Mouse (Mus musculus) brain, embryonic 14.5 days (tissue): Measurements from ENCODE around the gene A630001G21Rik. TPM values are rescaled to one million over a fixed set of nuclear protein-coding genes. Genes with fewer than 3 reads are reported as not detected.

Experiments used
- DNase-seq: peaks from one replicate; pipeline ENCODE4 v3.0.0-alpha.2; 2011; ENCODE audit warnings: low read depth
- CTCF ChIP-seq: fragments of 200-500 bp; IDR thresholded peaks from 2 replicates; pipeline ENCODE4 v1.5.1; 2012; ENCODE audit warnings: inconsistent platforms, mild to moderate bottlenecking, moderate library complexity, borderline replicate concordance; ENCODE audit not compliant: insufficient read depth, insufficient read length; ENCODE audit errors: extremely low read depth
- POLR2A ChIP-seq: fragments of 200-500 bp; IDR thresholded peaks from 2 replicates; pipeline ENCODE4 v1.6.1; 2012; ENCODE audit warnings: mild to moderate bottlenecking, inconsistent platforms, borderline replicate concordance; ENCODE audit not compliant: poor library complexity, insufficient read depth, insufficient read length, severe bottlenecking; ENCODE audit errors: extremely low read depth
- polyA plus RNA-seq: library from polyadenylated mRNA; depleted of rRNA; stranded (reverse); fragments of >200 nt; gene quantifications from 2 replicates; pipeline ENCODE4 v1.2.3, GENCODE M21; 2012

A630001G21Rik gene
- polyA plus RNA-seq, 1 experiment: 0.75 TPM

GRCm38 (mm10) chr1:85764291-85764690 is 14.2 kb downstream of the A630001G21Rik start:
- DNase-seq: no peak

GRCm38 (mm10) chr1:85763386-85763785 is 15.1 kb downstream of the A630001G21Rik start:
- TF ChIP-seq POLR2A: no peak
- DNase-seq: no peak

More at GRCm38 (mm10) chr1:85764291-85764690, 14.2 kb downstream of the A630001G21Rik start:
- TF ChIP-seq CTCF (no peak), POLR2A (no peak)

GRCm38 (mm10) chr1:85761665-85762064 is 16.8 kb downstream of the A630001G21Rik start:
- TF ChIP-seq CTCF: no peak
- DNase-seq: no peak

- TF ChIP-seq POLR2A: no peak
- no peak for TF ChIP-seq CTCF
Measured at GRCm38 (mm10) chr1:85758969-85759293, 19.5 kb downstream of the A630001G21Rik start.

GRCm38 (mm10) chr1:85758231-85758968 is 20.0 kb downstream of the A630001G21Rik start:
- DNase-seq: peak; percentile 20
- TF ChIP-seq POLR2A (no peak), CTCF (no peak)

More at GRCm38 (mm10) chr1:85758969-85759293, 19.5 kb downstream of the A630001G21Rik start:
- DNase-seq: no peak

GRCm38 (mm10) chr1:85757531-85758230 is 20.8 kb downstream of the A630001G21Rik start:
- TF ChIP-seq POLR2A: no peak
- TF ChIP-seq CTCF: no peak
- no peak for DNase-seq

GRCm38 (mm10) chr1:85751932-85752680 is 26.3 kb downstream of the A630001G21Rik start:
- DNase-seq: no peak

GRCm38 (mm10) chr1:85751494-85751893 is 26.9 kb downstream of the A630001G21Rik start:
- peak; percentile 29 for DNase-seq
- TF ChIP-seq CTCF: no peak
- TF ChIP-seq POLR2A: no peak

More at GRCm38 (mm10) chr1:85751932-85752680, 26.3 kb downstream of the A630001G21Rik start:
- TF ChIP-seq POLR2A (no peak), CTCF (no peak)

GRCm38 (mm10) chr1:85750650-85751049 is 27.8 kb downstream of the A630001G21Rik start:
- no peak for DNase-seq
- no peak for TF ChIP-seq CTCF
- TF ChIP-seq POLR2A: no peak

GRCm38 (mm10) chr1:85749829-85750228 is 28.6 kb downstream of the A630001G21Rik start:
- peak; percentile 18 for DNase-seq

GRCm38 (mm10) chr1:85746511-85746910 is 31.9 kb downstream of the A630001G21Rik start:
- TF ChIP-seq POLR2A: no peak
- TF ChIP-seq CTCF: no peak
- DNase-seq: no peak

More at GRCm38 (mm10) chr1:85749829-85750228, 28.6 kb downstream of the A630001G21Rik start:
- TF ChIP-seq CTCF (no peak), POLR2A (no peak)
